Mouse (Mus musculus) small intestine, adult 2 months (tissue): Measurements from ENCODE around the gene Stpg3. TPM values are rescaled to one million over a fixed set of nuclear protein-coding genes. Genes with fewer than 3 reads are reported as not detected.
"Not testable (repeated sequence)": the region's sequence is repeated elsewhere in the genome, so short reads cannot be mapped to it uniquely, and the experiment has no call there.

Experiments used
- H3K27ac ChIP-seq: fragments of 200-500 bp; 2 replicates; pipeline ENCODE4 v1.5.1; 2012; ENCODE audit warnings: low read depth, low read length, control low read depth, inconsistent platforms; ENCODE audit not compliant: insufficient read depth
- H3K27me3 ChIP-seq: fragments of 200-500 bp; 2 replicates; pipeline ENCODE4 v1.6.1; 2012; ENCODE audit warnings: mild to moderate bottlenecking, moderate library complexity, low read length, inconsistent platforms; ENCODE audit not compliant: control insufficient read depth, insufficient read depth
- H3K36me3 ChIP-seq: fragments of 200-500 bp; 2 replicates; pipeline ENCODE4 v1.6.1; 2012; ENCODE audit warnings: mild to moderate bottlenecking, low read length, control low read depth, inconsistent platforms; ENCODE audit not compliant: control insufficient read depth, insufficient read depth
- H3K4me1 ChIP-seq: fragments of 200-500 bp; 2 replicates; pipeline ENCODE4 v1.6.1; 2012; ENCODE audit warnings: low read length, inconsistent platforms, mixed read lengths; ENCODE audit not compliant: control insufficient read depth, insufficient read depth, insufficient read length
- H3K4me3 ChIP-seq: fragments of 200-500 bp; 2 replicates; pipeline ENCODE4 v1.5.1; 2012; ENCODE audit warnings: low read depth, mild to moderate bottlenecking, control low read depth, inconsistent platforms, low read length, moderate library complexity
- CTCF ChIP-seq: fragments of 200-500 bp; IDR thresholded peaks from 2 replicates; pipeline ENCODE4 v1.5.1; 2012; ENCODE audit warnings: low read depth, mild to moderate bottlenecking, control low read depth, inconsistent platforms, low read length, moderate library complexity, mixed read lengths; ENCODE audit not compliant: insufficient replicate concordance, insufficient read length; ENCODE audit errors: extremely low read depth
- POLR2A ChIP-seq: fragments of 200-500 bp; IDR thresholded peaks from 2 replicates; pipeline ENCODE4 v1.6.1; 2012; ENCODE audit warnings: low read depth, mild to moderate bottlenecking, control low read depth, inconsistent platforms, low read length, moderate library complexity
- WGBS: fragments of 180-500 bp; shearing (Covaris S2); methylation state at CpG from one replicate; pipeline ENCODE4 v1.1.7; 2018; 5-methylcytosine and 5-hydroxymethylcytosine counted together
- polyA plus RNA-seq: library from polyadenylated mRNA; depleted of rRNA; stranded (reverse); fragments of >200 nt; gene quantifications from 2 replicates; pipeline ENCODE4 v1.2.3, GENCODE M21; 2012; rRNA removed

The Stpg3 gene
- polyA plus RNA-seq = not detected in 2 replicates

GRCm38 (mm10) chr2:25214444-25214843 is at the start of gene Stpg3:
Stpg3 (minus strand) TSS chr2:25214637.
- Histone ChIP-seq H3K36me3 (peaks cover 2% of the 10 kb centered on the region), H3K27me3 (no peaks in the 10 kb centered on the region), H3K4me3 (no peak within 1 kb of the TSS), H3K4me1 (peaks cover 10% of the 10 kb centered on the region), H3K27ac (no peak within 1 kb of the TSS)
- TF ChIP-seq CTCF = no peak
- no peak for TF ChIP-seq POLR2A
- 38% methylated on average over 3 of the region's 3 CpGs for WGBS

DNA sequence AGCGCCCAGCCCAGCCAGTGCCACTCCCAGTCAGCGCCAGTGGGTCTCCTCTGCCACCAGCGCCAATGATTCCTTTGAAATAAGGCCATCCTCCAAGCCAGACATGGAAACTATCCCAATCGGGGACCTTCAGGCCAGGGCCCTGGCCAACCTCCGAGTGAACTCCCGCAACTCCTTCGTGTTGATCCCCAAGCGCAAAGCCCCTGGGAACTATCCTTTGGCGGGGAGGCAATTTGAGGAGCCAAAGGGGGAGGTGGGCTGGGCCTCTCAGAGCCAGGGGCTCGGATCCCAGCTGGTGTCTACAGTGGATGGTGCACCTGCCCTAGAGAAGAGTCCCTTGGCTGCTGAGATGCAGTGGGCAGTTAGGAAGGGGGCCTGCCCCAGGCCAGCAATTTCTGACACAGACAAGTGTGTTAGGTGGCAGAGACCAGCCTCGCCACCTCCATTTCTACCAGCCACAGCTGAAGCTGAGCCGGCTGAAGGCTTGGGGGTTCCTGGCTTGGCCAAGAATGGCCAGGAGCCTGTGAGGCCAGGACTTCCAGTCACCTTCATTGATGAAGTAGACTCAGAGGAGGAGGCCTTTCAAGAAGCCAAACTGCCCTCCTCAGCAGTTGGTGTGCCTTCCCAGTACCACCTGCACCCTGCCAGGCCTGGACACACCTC is 49.3 kb upstream of the Stpg3 start:
- no peaks in the 10 kb centered on the region for H3K27me3 ChIP-seq
- H3K27ac ChIP-seq = peak overlapping the region; percentile 98
- 14% methylated on average over 12 of the region's 12 CpGs for WGBS
- TF ChIP-seq CTCF (no peak), POLR2A (no peak)
- H3K4me1 ChIP-seq = peaks cover 6% of the 10 kb centered on the region; the same call in 1 of the 2 replicates
- H3K4me3 ChIP-seq = peak overlapping the region; percentile 80
- peaks cover 9% of the 10 kb centered on the region; the same call in 1 of the 2 replicates for H3K36me3 ChIP-seq

DNA sequence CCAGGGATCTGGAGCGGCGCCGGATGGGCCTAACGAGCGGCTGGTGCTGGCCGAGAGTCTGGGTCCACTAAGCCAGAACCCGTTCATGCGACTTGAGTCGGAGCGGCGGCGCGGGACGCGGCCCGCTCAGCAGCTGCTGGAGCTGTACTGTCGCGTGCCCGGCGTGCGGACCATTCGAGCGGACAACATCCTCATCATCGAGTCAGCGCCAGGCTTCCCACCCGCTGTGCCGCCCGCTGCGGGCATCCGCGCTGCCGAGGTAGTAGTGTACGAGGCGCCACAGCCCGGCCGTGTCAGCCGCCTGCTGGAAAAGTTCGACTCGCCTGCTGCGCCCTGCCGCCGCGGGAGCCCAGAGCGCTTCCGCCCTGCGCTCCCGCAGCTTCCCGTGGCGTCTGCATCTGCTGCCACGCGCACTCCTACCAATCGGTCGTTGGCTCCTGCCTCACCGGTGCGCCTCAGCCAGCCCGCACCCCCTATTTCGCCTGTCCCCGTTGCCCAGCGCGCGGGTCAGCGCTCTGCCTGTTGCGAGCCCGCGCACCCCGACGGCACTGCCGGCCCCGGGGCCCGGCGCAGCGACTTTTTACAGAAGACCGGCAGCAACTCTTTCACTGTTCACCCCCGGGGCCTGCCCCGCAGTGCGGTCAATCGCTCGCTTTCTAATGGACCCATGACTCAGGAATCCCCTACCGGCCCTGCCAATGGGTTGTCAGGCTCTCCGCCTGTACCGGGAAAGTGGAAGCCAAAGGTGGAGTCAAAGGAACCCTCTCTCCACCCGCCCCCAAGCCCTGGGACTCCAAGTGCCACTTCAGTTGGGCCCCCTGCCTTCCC is 48.6 kb upstream of the Stpg3 start:
- no peak for TF ChIP-seq POLR2A
- no peak for TF ChIP-seq CTCF
- peaks cover 3% of the 10 kb centered on the region; the same call in 1 of the 2 replicates for H3K36me3 ChIP-seq
- whole genome bisulfite sequencing = under 1% methylated on average over 82 of the region's 82 CpGs
- H3K4me1 ChIP-seq = peaks cover 4% of the 10 kb centered on the region; the same call in 1 of the 2 replicates
- H3K4me3 ChIP-seq = peak overlapping the region; percentile 80
- peak overlapping the region; percentile 98 for H3K27ac ChIP-seq
- H3K27me3 ChIP-seq = no peaks in the 10 kb centered on the region

GRCm38 (mm10) chr2:25262291-25262767 is 47.9 kb upstream of the Stpg3 start, which contains the start of gene Tprn:
Tprn (plus strand) TSS chr2:25262618.
- Histone ChIP-seq H3K36me3 (no peaks in the 10 kb centered on the region), H3K4me1 (peaks cover 2% of the 10 kb centered on the region; the same call in 1 of the 2 replicates), H3K4me3 (peak within 1 kb of the TSS; percentile 80), H3K27ac (peak within 1 kb of the TSS; percentile 98), H3K27me3 (no peaks in the 10 kb centered on the region)
- TF ChIP-seq POLR2A (peak; percentile 99), CTCF (no peak)
- under 1% methylated on average over 39 of the region's 39 CpGs for WGBS

GRCm38 (mm10) chr2:25261870-25262269 is 47.4 kb upstream of the Stpg3 start:
- no peaks in the 10 kb centered on the region for H3K36me3 ChIP-seq
- TF ChIP-seq POLR2A = no peak
- no peaks in the 10 kb centered on the region; the same call in 1 of the 2 replicates for H3K4me1 ChIP-seq
- 28% methylated on average over 12 of the region's 12 CpGs for WGBS
- H3K27me3 ChIP-seq = no peaks in the 10 kb centered on the region
- H3K27ac ChIP-seq = peak overlapping the region; percentile 64
- H3K4me3 ChIP-seq = peak overlapping the region; percentile 58

GRCm38 (mm10) chr2:25258887-25259286 is 44.5 kb upstream of the Stpg3 start:
- Histone ChIP-seq H3K4me3 (no peak overlapping the region), H3K27ac (no peak overlapping the region), H3K36me3 (no peaks in the 10 kb centered on the region), H3K27me3 (no peaks in the 10 kb centered on the region), H3K4me1 (peaks cover 5% of the 10 kb centered on the region)
- 67% methylated on average over 2 of the region's 2 CpGs for WGBS
- TF ChIP-seq POLR2A (no peak), CTCF (no peak)

- not testable (repeated sequence) for H3K36me3 ChIP-seq, H3K27me3 ChIP-seq, H3K4me3 ChIP-seq, H3K27ac ChIP-seq, H3K4me1 ChIP-seq
- WGBS = 80% methylated on average over 5 of the region's 5 CpGs
Observed at GRCm38 (mm10) chr2:25257250-25257649, 42.8 kb upstream of the Stpg3 start.

GRCm38 (mm10) chr2:25256443-25257109 is 42.1 kb upstream of the Stpg3 start:
- H3K27me3 ChIP-seq, H3K4me1 ChIP-seq, H3K36me3 ChIP-seq, H3K4me3 ChIP-seq, H3K27ac ChIP-seq: not testable (repeated sequence)
- WGBS = 22% methylated on average over 12 of the region's 12 CpGs
